Mouse (Mus musculus) MEL (cell line): ENCODE results near the gene Cisd3. TPM values are rescaled to one million over a fixed set of nuclear protein-coding genes. Genes with fewer than 3 reads are reported as not detected.
A peak's percentile ranks its signal among the peaks of the same experiment; 100 is the strongest.

ENCODE experiments used
- DNase-seq: peaks from one replicate; pipeline ENCODE4 v3.0.0; 2011; ENCODE audit warnings: low read depth, low spot score
- H3K27ac ChIP-seq: 2 replicates; pipeline ENCODE4 v1.5.1; 2012; ENCODE audit warnings: low read depth, mild to moderate bottlenecking, control low read depth, low read length, moderate library complexity; ENCODE audit not compliant: control insufficient read depth
- H3K27me3 ChIP-seq, 2 experiments: fragments of 150-350 bp in 1 of 2; sonication (generic) in 1 of 2; 2 replicates each; pipeline ENCODE4 v1.6.1; 2012; ENCODE audit warnings: low read length in 2 of 2, mild to moderate bottlenecking in 2 of 2, improper control_type of control experiment in 1 of 2, moderate library complexity in 1 of 2; ENCODE audit not compliant: insufficient read depth in 2 of 2, control insufficient read depth in 1 of 2
- H3K36me3 ChIP-seq, 2 experiments: 2 replicates each; pipeline ENCODE4 v1.6.1; 2012 to 2014; ENCODE audit warnings: low read length in 2 of 2, improper control_type of control experiment in 1 of 2, inconsistent platforms in 1 of 2, mild to moderate bottlenecking in 1 of 2; ENCODE audit not compliant: insufficient read depth in 2 of 2, control insufficient read depth in 1 of 2
- H3K4me1 ChIP-seq, 2 experiments: fragments of 150-350 bp in 1 of 2; sonication (generic) in 1 of 2; 2 replicates each; pipeline ENCODE4 v1.6.1; 2012; ENCODE audit warnings: low read length in 2 of 2, improper control_type of control experiment in 1 of 2, mild to moderate bottlenecking in 1 of 2; ENCODE audit not compliant: insufficient read depth in 2 of 2, control insufficient read depth in 1 of 2
- H3K4me3 ChIP-seq, 2 experiments: fragments of 150-350 bp in 1 of 2; sonication (generic) in 1 of 2; 2 replicates each; pipeline ENCODE4 v1.5.1; 2012; ENCODE audit warnings: low read depth in 2 of 2, low read length in 2 of 2, mild to moderate bottlenecking in 2 of 2, moderate library complexity in 2 of 2, control low read depth in 1 of 2, improper control_type of control experiment in 1 of 2; ENCODE audit not compliant: control insufficient read depth in 1 of 2, insufficient read depth in 1 of 2
- H3K79me2 ChIP-seq: 2 replicates; pipeline ENCODE4 v1.6.1; 2012; ENCODE audit warnings: mild to moderate bottlenecking, low read length, moderate library complexity; ENCODE audit not compliant: control insufficient read depth, poor library complexity, insufficient read depth
- H3K9ac ChIP-seq: 2 replicates; pipeline ENCODE4 v1.6.1; 2012; ENCODE audit warnings: low read depth, mild to moderate bottlenecking, control low read depth, low read length, moderate library complexity; ENCODE audit not compliant: control insufficient read depth, poor library complexity, severe bottlenecking
- H3K9me3 ChIP-seq: fragments of 150-350 bp; sonication (generic); replicated peaks from 2 replicates; pipeline ENCODE4 v1.6.1; 2012; ENCODE audit warnings: mild to moderate bottlenecking, low read length, improper control_type of control experiment, moderate library complexity; ENCODE audit not compliant: insufficient read depth
- BHLHE40 ChIP-seq: IDR thresholded peaks from 2 replicates; pipeline ENCODE4 v1.6.1; 2012; ENCODE audit warnings: low read depth, mild to moderate bottlenecking, inconsistent platforms, low read length, improper control_type of control experiment, borderline replicate concordance
- CHD1 ChIP-seq: IDR thresholded peaks from 2 replicates; pipeline ENCODE4 v1.6.1; 2012; ENCODE audit warnings: low read depth, mild to moderate bottlenecking, inconsistent platforms, low read length, improper control_type of control experiment
- ELF1 ChIP-seq: IDR thresholded peaks from 2 replicates; pipeline ENCODE4 v1.6.1; 2014; ENCODE audit warnings: low read depth, mild to moderate bottlenecking, inconsistent platforms, low read length, improper control_type of control experiment, moderate library complexity
- ETS1 ChIP-seq: IDR thresholded peaks from 2 replicates; pipeline ENCODE4 v1.6.1; 2012; ENCODE audit warnings: low read depth, mild to moderate bottlenecking, inconsistent platforms, low read length, improper control_type of control experiment, moderate library complexity
- GABPA ChIP-seq: IDR thresholded peaks from 2 replicates; pipeline ENCODE4 v1.6.1; 2012; ENCODE audit warnings: low read depth, mild to moderate bottlenecking, inconsistent platforms, low read length, improper control_type of control experiment, moderate library complexity
- HCFC1 ChIP-seq: IDR thresholded peaks from 2 replicates; pipeline ENCODE4 v1.6.1; 2012; ENCODE audit warnings: low read depth, mild to moderate bottlenecking, inconsistent platforms, low read length, improper control_type of control experiment, moderate library complexity
- MAZ ChIP-seq: IDR thresholded peaks from 2 replicates; pipeline ENCODE4 v1.6.1; 2012; ENCODE audit warnings: low read depth, mild to moderate bottlenecking, inconsistent platforms, low read length, improper control_type of control experiment
- MXI1 ChIP-seq: IDR thresholded peaks from 2 replicates; pipeline ENCODE4 v1.6.1; 2011; ENCODE audit warnings: mild to moderate bottlenecking, low read depth, low read length, improper control_type of control experiment
- NELFE ChIP-seq: IDR thresholded peaks from 2 replicates; pipeline ENCODE4 v1.6.1; 2011; ENCODE audit warnings: low read depth, low read length, improper control_type of control experiment
- NRF1 ChIP-seq: IDR thresholded peaks from 2 replicates; pipeline ENCODE4 v1.6.1; 2014; ENCODE audit warnings: low read depth, mild to moderate bottlenecking, inconsistent platforms, low read length, improper control_type of control experiment, moderate library complexity; ENCODE audit not compliant: poor library complexity, insufficient read depth, severe bottlenecking
- POLR2A ChIP-seq, 2 experiments: IDR thresholded peaks; 2 replicates each; pipeline ENCODE4 v1.6.1; 2011 to 2012; ENCODE audit warnings: low read length in 2 of 2, mild to moderate bottlenecking in 2 of 2, control low read depth in 1 of 2, improper control_type of control experiment in 1 of 2, low read depth in 1 of 2, moderate library complexity in 1 of 2; ENCODE audit not compliant: control insufficient read depth in 1 of 2, insufficient read depth in 1 of 2, poor library complexity in 1 of 2
- RAD21 ChIP-seq: IDR thresholded peaks from 2 replicates; pipeline ENCODE4 v1.6.1; 2011; ENCODE audit warnings: mild to moderate bottlenecking, low read depth, low read length, improper control_type of control experiment
- SIN3A ChIP-seq: IDR thresholded peaks from 2 replicates; pipeline ENCODE4 v1.6.1; 2012; ENCODE audit warnings: low read length, improper control_type of control experiment, inconsistent platforms
- ZKSCAN1 ChIP-seq: IDR thresholded peaks from 2 replicates; pipeline ENCODE4 v1.6.1; 2012; ENCODE audit warnings: low read depth, mild to moderate bottlenecking, inconsistent platforms, low read length, improper control_type of control experiment, moderate library complexity
- ZMIZ1 ChIP-seq: IDR thresholded peaks from 2 replicates; pipeline ENCODE4 v1.6.1; 2012; ENCODE audit warnings: low read depth, mild to moderate bottlenecking, inconsistent platforms, low read length, improper control_type of control experiment, moderate library complexity
- polyA plus RNA-seq, 2 experiments: library from polyadenylated mRNA; stranded (reverse) in 1 of 2; unstranded in 1 of 2; fragments of >175 nt in 1 of 2; fragments of >200 nt in 1 of 2; gene quantifications; 2 replicates each; pipeline versions ENCODE4 v1.2.1 to v1.2.4; 2012; ENCODE audit warnings: low replicate concordance in 2 of 2, low read depth in 1 of 2; ENCODE audit not compliant: insufficient read length in 2 of 2, insufficient read depth in 1 of 2, missing spikeins in 1 of 2
- total RNA-seq: library from RNA; depleted of rRNA; stranded (reverse); fragments of 300-350 nt; gene quantifications from 2 replicates; pipeline ENCODE4 v1.2.3, GENCODE M21; 2012

The Cisd3 gene
- total and polyA plus RNA-seq, 3 experiments = 1.7 to 6.1 TPM; not detected in 1

GRCm38 (mm10) chr11:97662893-97663527 is 22.6 kb upstream of the Cisd3 start, which contains the start of gene Mllt6:
TSS of gene Mllt6 (plus strand) at chr11:97663414.
- TF ChIP-seq NELFE = peak; percentile 23; the same call in 1 of the 2 replicates
- TF ChIP-seq ELF1 = 0 out of 2 replicates have a peak, but pooled peaks have one; percentile 39
- TF ChIP-seq GABPA = no peak
- TF ChIP-seq MAZ = peak; percentile 86
- TF ChIP-seq MXI1 = peak; percentile 12; the same call in 1 of the 2 replicates
- peak in 1 of 2 experiments; percentile 20; a peak in 2 of 4 replicates for TF ChIP-seq POLR2A (IDR thresholded peaks at IDR 0.05; ENCODE audit: control insufficient read depth in 1 of 2, insufficient read depth in 1 of 2, low read depth in 1 of 2, low read length in 2 of 2, poor library complexity in 1 of 2)
- no peak for TF ChIP-seq NRF1
- TF ChIP-seq HCFC1 = peak; percentile 71
- TF ChIP-seq ETS1 = 0 out of 2 replicates have a peak, but pooled peaks have one; percentile 28
- peak; percentile 92 for TF ChIP-seq SIN3A
- TF ChIP-seq CHD1 = 0 out of 2 replicates have a peak, but pooled peaks have one; percentile 32
- TF ChIP-seq, all 39 proteins: peak for 9
- no peaks in the 10 kb centered on the region for H3K27me3 ChIP-seq
- H3K9ac ChIP-seq = peak within 1 kb of the TSS; percentile 66
- peak within 1 kb of the TSS; percentile 6; the same call in 1 of the 2 replicates for H3K27ac ChIP-seq
- DNase-seq = peak; percentile 86
- H3K4me3 ChIP-seq = peak within 1 kb of the TSS; percentile 66 to 85
- H3K9me3 ChIP-seq = no peaks in the 10 kb centered on the region
- H3K4me1 ChIP-seq = peaks cover 8 to 22% of the 10 kb centered on the region in 2 experiments
- peaks cover 0 to 7% of the 10 kb centered on the region in 2 experiments; a peak in 2 of 4 replicates for H3K36me3 ChIP-seq
- peaks cover 11% of the 10 kb centered on the region for H3K79me2 ChIP-seq

- peaks cover 8 to 21% of the 10 kb centered on the region in 2 experiments for H3K4me1 ChIP-seq
- H3K27ac ChIP-seq = no peak overlapping the region
- peak overlapping the region; percentile 66 for H3K9ac ChIP-seq
Observed at GRCm38 (mm10) chr11:97663528-97664338, 21.9 kb upstream of the Cisd3 start.

More at GRCm38 (mm10) chr11:97663528-97664338, 21.9 kb upstream of the Cisd3 start:
- no peaks in the 10 kb centered on the region for H3K9me3 ChIP-seq
- TF ChIP-seq POLR2A (IDR thresholded peaks at IDR 0.05; ENCODE audit: control insufficient read depth in 1 of 2, insufficient read depth in 1 of 2, low read depth in 1 of 2, low read length in 2 of 2, poor library complexity in 1 of 2) = peak in 1 of 2 experiments; percentile 6; a peak in 1 of 4 replicates
- peak; percentile 44; the same call in 1 of the 2 replicates for TF ChIP-seq BHLHE40
- TF ChIP-seq MAZ = peak; percentile 46; the same call in 1 of the 2 replicates
- TF ChIP-seq ZMIZ1 = no peak
- TF ChIP-seq ZKSCAN1 = no peak
- no peak for TF ChIP-seq RAD21
- TF ChIP-seq NELFE = no peak
- peaks cover 11% of the 10 kb centered on the region for H3K79me2 ChIP-seq
- peak; percentile 31 for DNase-seq
- peaks cover 0 to 7% of the 10 kb centered on the region in 2 experiments; a peak in 2 of 4 replicates for H3K36me3 ChIP-seq
- H3K4me3 ChIP-seq = peak overlapping the region; percentile 66 to 85
- H3K27me3 ChIP-seq = no peaks in the 10 kb centered on the region
